In the genomic region with DNA sequence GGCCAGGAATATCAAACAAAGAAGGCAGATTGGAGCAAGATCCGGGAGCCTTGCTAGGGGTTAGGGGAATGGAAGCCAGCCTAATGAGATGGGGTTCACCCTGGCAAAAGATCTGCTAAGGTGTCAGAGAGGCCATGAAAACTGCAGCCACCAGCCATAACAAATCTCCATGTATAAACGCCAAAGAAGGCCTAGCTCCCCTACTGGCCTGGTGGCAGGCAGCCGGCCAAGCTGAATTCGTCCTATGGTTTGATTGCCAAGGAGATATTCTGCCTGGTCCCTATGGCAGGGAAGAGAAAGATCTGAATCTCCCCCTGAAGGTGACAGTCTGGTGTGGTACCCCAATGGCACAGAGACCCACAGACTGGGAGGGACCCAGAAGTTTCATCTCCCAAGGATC, we compare ENCODE assay signal across 20 mouse cellular contexts.
DNase-seq lines count a peak whose midpoint lies in the region; ATAC-seq lines count a peak whose summit lies in the region.
"Had no signal": no experiment of that assay in that cellular context is flagged by ENCODE, and none has a peak within 500 bp of the region (broad histone marks: within the 10 kb centered on the region; RNA-seq: fewer than 3 reads in every experiment).

No protein-coding gene starts in this region.

- DNase-seq in brain, adult 2 months (ENCODE audit: low read depth, low spot score) = peak; percentile 72
- DNase-seq in cerebellum, adult 8-10 months = peak; percentile 63
- peak; percentile 82 to 87 for DNase-seq in cerebellum, postnatal 25 days
- DNase-seq in layer of hippocampus, postnatal 14 days (ENCODE audit: low spot score in 2 of 2) = no peak
- no peak for DNase-seq in left cerebral cortex, postnatal 14 days (ENCODE audit: low spot score in 2 of 2)
- DNase-seq: adrenal gland, adult 2 months; adrenal gland, postnatal 36 days; B cell, adult 2 months; embryo, embryonic 11 days; heart, postnatal 10 days; kidney, adult 2 months; layer of hippocampus, adult 9-11 months; liver; lung, adult 2 months; lung, postnatal 10 days; right cerebral cortex, postnatal 25 days had no signal

- intact Hi-C loops in left cerebral cortex, postnatal 14 days (cut with DNase I) = no loop called here

- peak; percentile 58; the same call in 1 of the 2 replicates for ATAC-seq in cerebellum, adult (ENCODE audit: insufficient number of reproducible peaks, low FRiP score, low TSS enrichment)
- ATAC-seq: forebrain, embryonic 15.5 days; intestine, embryonic 15.5 days; midbrain, embryonic 15.5 days had no signal

Comparison
In these comparisons a context has a peak if more than half of its experiments do, and no peak if none do; other contexts are left out.
1. DNase-seq: peak in brain, adult 2 months (single experiment), cerebellum, adult 8-10 months (single experiment) and cerebellum, postnatal 25 days (2 of 2); none in layer of hippocampus, postnatal 14 days (0 of 2) and left cerebral cortex, postnatal 14 days (0 of 2).